Mouse (Mus musculus) ovary, postnatal 14 days (tissue): ENCODE data around the gene Slc37a4.
"Not testable (repeated sequence)": the region's sequence is repeated elsewhere in the genome, so short reads cannot be mapped to it uniquely, and the experiment has no call there.

Experiments
- DNase-seq: peaks from one replicate; pipeline ENCODE4 v3.0.0; 2022; ENCODE audit warnings: low spot score

Slc37a4 gene

DNA sequence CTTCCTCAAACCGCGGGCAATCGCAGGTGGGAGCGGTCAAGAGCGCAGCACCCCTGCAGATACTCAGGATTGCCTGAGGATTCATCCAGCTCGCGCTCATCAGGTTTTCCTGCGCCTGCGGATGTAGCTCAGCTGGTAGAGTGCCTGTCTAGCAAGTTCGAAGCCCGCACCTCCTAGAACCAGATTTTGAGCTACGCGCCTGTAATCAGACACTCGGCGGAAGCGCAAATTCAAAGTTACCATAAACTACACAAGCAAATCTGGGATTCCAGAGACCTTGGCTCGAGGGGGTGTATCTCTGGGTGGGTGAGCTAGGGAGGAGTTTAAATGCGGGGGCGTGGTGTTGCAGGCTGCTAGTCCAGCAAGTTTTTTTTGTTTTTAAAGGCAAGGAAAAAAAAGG, 44.3 kb downstream of the Slc37a4 start, which contains the start of gene Foxr1:
TSS of gene Foxr1 (minus strand) at position 176 of the 400 bp plus-strand sequence.
- no peak for DNase-seq

DNA sequence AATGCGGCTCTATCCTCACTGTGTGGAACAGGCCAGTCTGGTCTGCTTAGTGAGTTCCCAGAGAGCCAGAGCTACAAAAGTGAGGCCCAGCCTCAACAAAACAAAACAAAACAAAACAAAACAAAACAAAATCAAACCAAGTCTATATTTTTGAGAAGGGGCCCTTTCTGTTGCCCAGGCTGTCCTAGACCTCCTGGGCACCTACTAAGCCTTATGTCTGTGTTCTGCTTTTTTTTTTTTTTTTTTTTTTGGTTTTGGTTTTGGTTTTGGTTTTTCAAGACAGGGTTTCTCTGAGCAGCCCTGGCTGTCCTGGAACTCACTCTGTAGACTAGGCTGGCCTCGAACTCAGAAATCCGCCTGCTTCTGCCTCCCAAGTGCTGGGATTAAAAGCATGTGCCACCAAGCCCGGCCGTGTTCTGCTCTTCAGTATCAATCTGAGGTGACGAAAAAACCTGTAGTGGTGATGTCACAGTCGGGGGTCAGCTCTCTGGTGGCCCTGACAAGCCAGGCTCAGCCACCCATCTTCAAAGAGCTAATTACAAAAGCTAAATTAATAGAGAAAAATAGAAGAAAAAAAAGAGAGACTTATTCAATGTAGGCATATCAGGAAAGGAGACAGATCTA, 47.9 kb downstream of the Slc37a4 start:
- not testable (repeated sequence) for DNase-seq

DNA sequence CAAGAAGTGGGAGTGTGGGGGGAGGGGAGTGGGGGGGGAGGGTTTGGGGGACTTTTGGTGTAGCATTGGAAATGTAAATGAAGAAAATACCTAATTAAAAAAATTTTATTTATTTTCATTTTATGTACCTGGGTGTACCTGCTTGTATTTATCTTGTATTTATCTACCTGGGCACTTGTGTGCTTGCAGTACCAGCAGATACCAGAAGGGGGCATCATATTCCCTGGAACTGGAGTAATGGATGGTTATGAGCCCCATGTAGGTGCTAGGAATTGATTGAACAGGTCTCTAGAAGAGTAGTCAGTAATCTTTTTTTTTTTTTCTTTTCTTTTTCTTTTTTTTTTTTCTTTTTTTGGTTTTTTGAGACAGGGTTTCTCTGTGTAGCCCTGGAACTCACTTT, 53.7 kb downstream of the Slc37a4 start:
- DNase-seq: no peak
